Mouse (Mus musculus): ENCODE measurements around the gene Thbs3.

DNA sequence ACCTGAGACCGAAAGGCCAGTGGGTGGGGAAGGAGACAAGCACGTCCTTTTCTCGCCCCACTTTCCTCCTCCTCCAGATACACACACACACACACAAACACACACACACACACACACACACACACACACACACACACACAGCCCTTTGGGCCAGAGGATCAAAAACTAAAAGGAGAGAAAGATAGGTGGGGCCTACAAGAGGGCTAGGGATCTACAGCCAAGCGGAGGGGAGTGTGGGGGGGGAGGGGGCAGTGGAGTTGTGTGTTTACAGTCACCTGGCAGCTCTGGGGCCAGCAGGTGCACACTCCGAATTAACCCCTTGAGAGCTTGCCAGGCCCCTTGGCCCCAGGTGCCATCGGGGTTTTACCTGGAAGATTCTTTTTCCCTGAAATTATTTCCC, 17.6 kb downstream of the Thbs3 start:
- TF ChIP-seq CTCF (IDR thresholded peaks at IDR 0.05; ENCODE audit: insufficient read depth, low read depth, low read length) (no peak), POLR2A (IDR thresholded peaks at IDR 0.05; ENCODE audit: insufficient read depth, low read depth, low read length) (no peak)
